Mouse (Mus musculus): ENCODE results near the gene Rffl. TPM values are rescaled to one million over a fixed set of nuclear protein-coding genes. Genes with fewer than 3 reads are reported as not detected.
"Not testable (repeated sequence)": the region's sequence is repeated elsewhere in the genome, so short reads cannot be mapped to it uniquely, and the experiment has no call there.

The Rffl gene
- polyA plus RNA-seq, 1 experiment from 2014 or later, result 21.9 TPM

- Histone ChIP-seq H3K9ac (ENCODE audit: low read length) (no peak overlapping the region; the same call in 1 of the 2 replicates), H3K27me3 (ENCODE audit: control insufficient read depth, insufficient read depth, low read length) (no peaks in the 10 kb centered on the region), H3K4me1 (ENCODE audit: control insufficient read depth, insufficient read depth, low read length) (peaks cover 12% of the 10 kb centered on the region), H3K36me3 (ENCODE audit: control insufficient read depth, insufficient read depth, low read length) (no peaks in the 10 kb centered on the region), H3K4me3 (replicated peaks; ENCODE audit: low read length) (no peak overlapping the region), H3K9me3 (replicated peaks; ENCODE audit: control insufficient read depth, low read length) (no peaks in the 10 kb centered on the region), H3K27ac (ENCODE audit: low read length) (no peak overlapping the region), H3K4me2 (ENCODE audit: low read depth, low read length) (no peak overlapping the region)
- WGBS, result 61% methylated on average over 11 of the region's 11 CpGs
- no peak for ATAC-seq (ENCODE audit: insufficient read depth, low FRiP score)
Observed at GRCm38 (mm10) chr11:82844771-82845414, 26.1 kb downstream of the Rffl start.

GRCm38 (mm10) chr11:82838511-82838910 lies 32.5 kb downstream of the Rffl start:
- no peak overlapping the region for H3K9ac ChIP-seq (ENCODE audit: low read length)
- no peaks in the 10 kb centered on the region for H3K36me3 ChIP-seq (ENCODE audit: control insufficient read depth, insufficient read depth, low read length)
- H3K27ac ChIP-seq (ENCODE audit: low read length), result no peak overlapping the region
- H3K9me3 ChIP-seq (replicated peaks; ENCODE audit: control insufficient read depth, low read length), result no peaks in the 10 kb centered on the region
- WGBS, result 53% methylated on average over 5 of the region's 5 CpGs
- peaks cover 7% of the 10 kb centered on the region; the same call in 1 of the 2 replicates for H3K4me1 ChIP-seq (ENCODE audit: control insufficient read depth, insufficient read depth, low read length)
- H3K4me2 ChIP-seq (ENCODE audit: low read depth, low read length), result no peak overlapping the region
- no peaks in the 10 kb centered on the region for H3K27me3 ChIP-seq (ENCODE audit: control insufficient read depth, insufficient read depth, low read length)
- ATAC-seq (ENCODE audit: insufficient read depth, low FRiP score), result no peak
- no peak overlapping the region for H3K4me3 ChIP-seq (replicated peaks; ENCODE audit: low read length)

- H3K4me2 ChIP-seq (ENCODE audit: low read depth, low read length), result no peak overlapping the region
- H3K9me3 ChIP-seq (replicated peaks; ENCODE audit: control insufficient read depth, low read length), result no peaks in the 10 kb centered on the region
- H3K4me1 ChIP-seq (ENCODE audit: control insufficient read depth, insufficient read depth, low read length), result peaks cover 7% of the 10 kb centered on the region; the same call in 1 of the 2 replicates
- H3K36me3 ChIP-seq (ENCODE audit: control insufficient read depth, insufficient read depth, low read length), result no peaks in the 10 kb centered on the region
- WGBS, result 67% methylated on average over 7 of the region's 7 CpGs
- no peak overlapping the region for H3K4me3 ChIP-seq (replicated peaks; ENCODE audit: low read length)
- no peaks in the 10 kb centered on the region for H3K27me3 ChIP-seq (ENCODE audit: control insufficient read depth, insufficient read depth, low read length)
- H3K27ac ChIP-seq (ENCODE audit: low read length), result no peak overlapping the region
- H3K9ac ChIP-seq (ENCODE audit: low read length), result no peak overlapping the region
- no peak for ATAC-seq (ENCODE audit: insufficient read depth, low FRiP score)
Observed at GRCm38 (mm10) chr11:82837848-82838247, 33.2 kb downstream of the Rffl start.

DNA sequence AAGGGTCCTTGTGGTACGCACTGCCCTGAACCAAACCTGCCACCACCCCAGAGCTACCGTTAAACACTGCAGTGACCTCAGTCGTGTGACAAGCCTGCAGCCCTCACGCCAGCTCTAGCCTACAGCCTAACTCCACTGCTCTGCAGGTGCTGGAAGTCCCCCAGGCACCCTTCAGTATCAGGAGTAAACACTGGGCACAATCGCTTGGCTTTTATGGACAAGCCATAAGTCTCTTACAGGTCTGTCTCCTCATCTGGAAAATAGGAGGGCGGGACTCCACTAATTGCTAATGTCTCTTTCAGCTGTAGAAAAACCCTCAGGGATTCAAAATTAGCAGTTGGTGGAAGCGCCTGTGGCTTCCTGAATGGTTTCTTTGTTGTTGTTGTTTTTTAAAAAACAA lies 33.8 kb downstream of the Rffl start:
- 63% methylated on average over 7 of the region's 7 CpGs for WGBS
- ATAC-seq (ENCODE audit: insufficient read depth, low FRiP score), result no peak
- Histone ChIP-seq H3K4me2 (ENCODE audit: low read depth, low read length) (no peak overlapping the region), H3K4me1 (ENCODE audit: control insufficient read depth, insufficient read depth, low read length) (peaks cover 7% of the 10 kb centered on the region; the same call in 1 of the 2 replicates), H3K36me3 (ENCODE audit: control insufficient read depth, insufficient read depth, low read length) (no peaks in the 10 kb centered on the region), H3K27me3 (ENCODE audit: control insufficient read depth, insufficient read depth, low read length) (no peaks in the 10 kb centered on the region), H3K9ac (ENCODE audit: low read length) (no peak overlapping the region), H3K9me3 (replicated peaks; ENCODE audit: control insufficient read depth, low read length) (no peaks in the 10 kb centered on the region), H3K4me3 (replicated peaks; ENCODE audit: low read length) (no peak overlapping the region), H3K27ac (ENCODE audit: low read length) (no peak overlapping the region)

GRCm38 (mm10) chr11:82835616-82836432 lies 35.2 kb downstream of the Rffl start:
- Histone ChIP-seq H3K36me3 (ENCODE audit: control insufficient read depth, insufficient read depth, low read length) (no peaks in the 10 kb centered on the region), H3K9me3 (replicated peaks; ENCODE audit: control insufficient read depth, low read length) (no peaks in the 10 kb centered on the region), H3K4me1 (ENCODE audit: control insufficient read depth, insufficient read depth, low read length) (peaks cover 19% of the 10 kb centered on the region), H3K9ac (ENCODE audit: low read length) (no peak overlapping the region), H3K27me3 (ENCODE audit: control insufficient read depth, insufficient read depth, low read length) (no peaks in the 10 kb centered on the region), H3K4me2 (ENCODE audit: low read depth, low read length) (no peak overlapping the region), H3K27ac (ENCODE audit: low read length) (no peak overlapping the region), H3K4me3 (replicated peaks; ENCODE audit: low read length) (no peak overlapping the region)
- WGBS, result 71% methylated on average over 11 of the region's 11 CpGs
- ATAC-seq (ENCODE audit: insufficient read depth, low FRiP score), result no peak

DNA sequence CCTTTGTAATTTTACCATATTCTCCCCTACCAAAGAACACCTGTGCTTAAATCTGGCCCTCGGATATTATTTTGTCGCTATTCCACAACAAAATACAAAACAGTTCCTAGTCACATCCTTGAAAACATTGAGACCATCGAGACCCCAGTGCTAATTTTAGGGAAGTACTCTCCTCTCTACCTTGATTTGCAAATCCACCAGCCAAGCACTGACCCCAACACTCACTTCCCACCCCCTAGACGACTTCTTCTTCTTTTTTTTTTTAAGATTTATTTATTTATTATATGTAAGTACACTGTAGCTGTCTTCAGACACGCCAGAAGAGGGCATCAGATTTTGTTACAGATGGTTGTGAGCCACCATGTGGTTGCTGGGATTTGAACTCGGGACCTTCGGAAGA lies 36.7 kb downstream of the Rffl start:
- H3K27me3 ChIP-seq (ENCODE audit: control insufficient read depth, insufficient read depth, low read length); H3K4me3 ChIP-seq (replicated peaks; ENCODE audit: low read length); H3K9me3 ChIP-seq (replicated peaks; ENCODE audit: control insufficient read depth, low read length); ATAC-seq (ENCODE audit: insufficient read depth, low FRiP score); H3K4me2 ChIP-seq (ENCODE audit: low read depth, low read length); H3K36me3 ChIP-seq (ENCODE audit: control insufficient read depth, insufficient read depth, low read length); H3K9ac ChIP-seq (ENCODE audit: low read length): not testable (repeated sequence)
- Histone ChIP-seq H3K4me1 (ENCODE audit: control insufficient read depth, insufficient read depth, low read length) (peaks cover 20% of the 10 kb centered on the region), H3K27ac (ENCODE audit: low read length) (0 out of 2 replicates have a peak overlapping the region, but pooled peaks have one; percentile 1)
- 81% methylated on average over 7 of the region's 7 CpGs for WGBS

DNA sequence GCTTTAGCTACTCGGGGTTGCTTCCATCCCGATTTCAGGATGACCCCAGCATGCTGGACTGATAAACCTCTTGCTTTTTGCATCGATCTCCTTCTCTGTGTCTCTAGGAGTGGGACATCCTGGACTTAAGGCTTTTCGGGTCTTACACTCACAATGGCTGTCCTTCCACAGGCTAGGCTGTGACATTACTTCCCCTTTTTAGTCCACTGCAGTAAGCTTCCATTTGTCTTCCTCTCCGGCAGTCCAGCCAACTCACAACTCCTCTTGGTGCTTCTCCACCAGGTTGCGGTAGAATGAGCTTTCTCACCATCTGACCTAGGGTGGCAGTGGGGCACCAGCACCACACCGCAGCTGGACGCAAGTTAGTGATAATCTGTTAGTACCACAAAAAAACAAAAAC lies 37.1 kb downstream of the Rffl start:
- Histone ChIP-seq H3K9me3 (replicated peaks; ENCODE audit: control insufficient read depth, low read length) (no peaks in the 10 kb centered on the region), H3K27ac (ENCODE audit: low read length) (0 out of 2 replicates have a peak overlapping the region, but pooled peaks have one; percentile 1), H3K9ac (ENCODE audit: low read length) (no peak overlapping the region), H3K4me3 (replicated peaks; ENCODE audit: low read length) (no peak overlapping the region), H3K27me3 (ENCODE audit: control insufficient read depth, insufficient read depth, low read length) (no peaks in the 10 kb centered on the region), H3K4me1 (ENCODE audit: control insufficient read depth, insufficient read depth, low read length) (peaks cover 20% of the 10 kb centered on the region), H3K36me3 (ENCODE audit: control insufficient read depth, insufficient read depth, low read length) (no peaks in the 10 kb centered on the region), H3K4me2 (ENCODE audit: low read depth, low read length) (no peak overlapping the region)
- no peak for ATAC-seq (ENCODE audit: insufficient read depth, low FRiP score)
- 65% methylated on average over 8 of the region's 8 CpGs for WGBS

DNA sequence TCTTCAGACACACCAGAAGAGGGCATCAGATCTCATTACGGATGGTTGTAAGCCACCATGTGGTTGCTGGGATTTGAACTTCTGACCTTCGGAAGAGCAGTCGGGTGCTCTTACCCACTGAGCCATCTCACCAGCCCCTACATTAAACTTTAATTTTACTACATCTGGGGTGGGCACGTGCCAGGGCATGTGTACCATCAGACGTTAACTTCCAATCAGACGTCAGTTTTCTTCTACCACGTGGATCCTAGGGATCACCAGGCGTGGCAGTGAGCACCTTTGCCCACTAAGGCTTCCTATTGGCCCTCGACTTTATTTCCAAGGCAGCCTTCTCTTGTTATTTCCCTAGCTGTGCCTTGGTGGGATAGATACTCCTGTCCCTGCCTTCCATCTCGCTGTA lies 38.6 kb downstream of the Rffl start:
- ATAC-seq (ENCODE audit: insufficient read depth, low FRiP score); H3K9me3 ChIP-seq (replicated peaks; ENCODE audit: control insufficient read depth, low read length); H3K27me3 ChIP-seq (ENCODE audit: control insufficient read depth, insufficient read depth, low read length); H3K4me3 ChIP-seq (replicated peaks; ENCODE audit: low read length); H3K4me2 ChIP-seq (ENCODE audit: low read depth, low read length); H3K9ac ChIP-seq (ENCODE audit: low read length); H3K36me3 ChIP-seq (ENCODE audit: control insufficient read depth, insufficient read depth, low read length); H3K27ac ChIP-seq (ENCODE audit: low read length): not testable (repeated sequence)
- 68% methylated on average over 10 of the region's 10 CpGs for WGBS
- H3K4me1 ChIP-seq (ENCODE audit: control insufficient read depth, insufficient read depth, low read length), result peaks cover 16% of the 10 kb centered on the region

Data from stomach, embryonic 16.5 days (tissue).